Mouse (Mus musculus) cerebellum, postnatal 36 days (tissue): ENCODE measurements around the gene Rchy1.
"Not testable (repeated sequence)": the region's sequence is repeated elsewhere in the genome, so short reads cannot be mapped to it uniquely, and the experiment has no call there.

ENCODE experiments used
- DNase-seq, 2 experiments: peaks; one replicate each; pipeline ENCODE4 v3.0.0; 2021 to 2022; ENCODE audit warnings: mixed read lengths in 2 of 2

Gene Rchy1

DNA sequence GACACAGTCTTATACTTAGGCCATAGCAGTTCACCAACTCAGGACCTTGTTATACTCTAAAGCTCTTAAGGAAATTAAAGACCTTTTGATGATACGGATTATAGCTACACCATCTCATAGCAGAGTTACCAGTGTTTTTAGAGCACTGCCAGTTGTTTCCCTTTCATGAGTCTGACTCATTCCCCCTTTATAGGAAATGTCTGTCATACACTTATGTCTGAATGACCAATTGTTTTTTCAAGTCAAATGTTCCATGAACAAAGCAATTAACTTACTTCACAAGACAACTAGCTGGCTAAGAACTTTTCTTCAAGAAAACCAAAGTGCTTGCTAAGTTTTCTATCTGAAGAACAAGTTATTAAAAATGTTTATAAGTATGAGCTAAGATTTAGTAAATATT, 2.9 kb downstream of the Rchy1 start:
- no peak for DNase-seq

DNA sequence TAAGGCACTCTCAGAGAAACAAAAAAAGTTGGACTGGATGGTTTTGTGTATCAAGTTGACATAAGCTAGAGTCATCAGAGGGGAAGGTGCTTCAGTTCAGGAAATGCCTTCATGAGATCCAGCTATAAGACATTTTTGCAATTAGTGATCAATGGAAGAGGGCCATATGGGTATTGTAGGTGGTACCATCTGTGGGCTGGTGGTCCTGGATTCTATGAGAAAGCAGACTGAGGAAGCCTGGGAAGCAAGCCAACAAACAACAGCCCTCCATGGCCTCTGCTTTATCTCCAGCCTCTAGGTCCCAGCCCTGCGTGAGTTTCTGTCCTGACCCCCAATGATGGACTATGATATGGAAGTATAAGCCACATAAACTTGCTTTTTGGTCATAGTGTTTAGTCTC, 3.8 kb downstream of the Rchy1 start:
- DNase-seq, result no peak

GRCm38 (mm10) chr5:91956991-91957760, 5.7 kb downstream of the Rchy1 start:
- no peak for DNase-seq

DNA sequence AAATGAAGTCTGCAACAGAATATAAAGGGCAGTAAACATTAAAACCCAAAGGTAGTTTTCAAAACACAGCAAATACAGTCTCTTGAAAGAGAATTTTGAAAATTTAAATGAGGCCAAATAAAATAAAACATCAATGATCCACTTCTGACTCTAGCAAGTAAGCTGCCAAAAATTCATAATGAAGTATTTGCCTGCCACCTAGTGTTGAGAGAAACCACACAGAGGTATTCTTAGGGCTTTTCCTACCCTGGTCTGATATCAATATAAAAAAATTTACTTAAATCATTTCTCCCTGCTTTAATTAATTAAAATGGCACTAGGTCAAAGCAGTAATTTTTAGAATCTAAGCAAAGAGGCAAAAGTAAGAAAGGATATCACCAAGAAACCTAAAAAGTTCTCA, 11.5 kb downstream of the Rchy1 start:
- no peak for DNase-seq

DNA sequence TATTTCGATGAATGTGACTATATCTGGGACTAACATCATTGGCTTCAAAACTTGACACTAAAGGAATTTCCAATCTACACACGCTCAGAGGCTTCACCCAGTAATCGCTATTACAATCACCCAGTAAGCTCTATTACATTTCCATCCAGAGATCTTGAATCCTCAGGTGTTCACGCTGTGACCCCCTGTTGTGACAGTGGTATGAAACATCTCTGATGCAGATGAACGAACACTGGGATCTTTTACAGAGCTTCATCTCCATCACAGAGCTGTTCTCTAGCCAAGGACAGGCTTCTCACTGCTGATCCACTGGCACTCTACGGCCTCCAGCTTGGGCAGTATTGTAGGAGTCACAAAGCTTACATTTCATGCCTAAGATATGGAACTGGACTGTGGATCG, 13.4 kb downstream of the Rchy1 start:
- DNase-seq, result no peak

- no peak for DNase-seq
Measured at GRCm38 (mm10) chr5:91947008-91947407, 15.9 kb downstream of the Rchy1 start.

GRCm38 (mm10) chr5:91945609-91946008, 17.3 kb downstream of the Rchy1 start:
- not testable (repeated sequence) for DNase-seq

- no peak for DNase-seq
Measured at GRCm38 (mm10) chr5:91913231-91913630, 49.6 kb downstream of the Rchy1 start.

DNA sequence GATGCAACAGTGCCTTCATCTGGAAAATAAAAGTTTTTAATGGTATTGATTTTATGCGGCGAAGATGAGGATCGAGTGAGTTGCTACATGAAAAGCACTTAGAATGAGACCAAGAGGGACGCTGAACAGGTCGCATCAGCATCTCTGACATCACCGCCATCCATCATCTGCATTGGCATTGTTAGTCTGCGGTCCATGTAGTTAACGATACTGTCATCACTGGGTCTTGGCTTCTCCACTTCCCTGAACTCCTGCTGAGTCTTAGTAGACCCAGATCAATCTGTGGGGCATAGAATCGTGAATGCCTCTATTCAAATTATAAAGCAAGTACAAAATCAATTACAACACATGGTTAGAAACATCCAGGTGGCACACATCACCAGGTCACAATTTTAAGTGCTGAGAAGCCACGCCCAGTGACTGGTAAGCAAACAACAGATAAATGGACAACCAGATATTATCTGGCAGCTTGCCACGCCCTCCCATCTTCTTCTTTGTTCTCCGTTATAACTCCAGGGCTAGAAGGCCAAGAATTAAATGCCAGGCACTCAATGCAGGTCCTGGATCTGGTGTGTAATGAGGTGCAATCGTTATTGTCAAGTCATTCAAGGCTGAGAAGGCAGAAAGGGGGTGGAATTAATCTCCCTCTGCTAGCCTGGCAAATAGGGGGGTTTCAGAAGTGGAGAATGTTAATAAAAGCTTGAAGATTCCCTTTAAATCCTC, 51.3 kb downstream of the Rchy1 start:
- no peak for DNase-seq

GRCm38 (mm10) chr5:91910616-91911015, 52.3 kb downstream of the Rchy1 start:
- no peak for DNase-seq

GRCm38 (mm10) chr5:91909010-91909620, 53.8 kb downstream of the Rchy1 start:
- DNase-seq, result peak; percentile 11 to 24
